Mouse (Mus musculus) lung, embryonic 14.5 days (tissue): ENCODE data around the gene 4933400A11Rik. TPM values are rescaled to one million over a fixed set of nuclear protein-coding genes. Genes with fewer than 3 reads are reported as not detected.
A peak's percentile ranks its signal among the peaks of the same experiment; 100 is the strongest.

Source experiments
- ATAC-seq: fragments of 200-750 bp; cut with Nextera tagmentation; 2 replicates; pipeline ENCODE4 v1.8.0; 2017; ENCODE audit warnings: mild to moderate bottlenecking, moderate TSS enrichment, moderate library complexity; ENCODE audit not compliant: insufficient read depth
- DNase-seq: peaks from one replicate; pipeline ENCODE4 v3.0.0-alpha.2; 2015
- H3K27ac ChIP-seq: fragments of 300-500 bp; sonication (generic); 2 replicates; pipeline ENCODE4 v1.5.1; 2014; ENCODE audit warnings: low read depth, mild to moderate bottlenecking, moderate library complexity
- H3K27me3 ChIP-seq: fragments of 300-500 bp; sonication (generic); 2 replicates; pipeline ENCODE4 v1.6.1; 2014; ENCODE audit warnings: low read length, control low read depth; ENCODE audit not compliant: insufficient read depth
- H3K36me3 ChIP-seq: fragments of 300-500 bp; sonication (generic); 2 replicates; pipeline ENCODE4 v1.6.1; 2014; ENCODE audit warnings: control low read depth; ENCODE audit not compliant: insufficient read depth
- H3K4me1 ChIP-seq: fragments of 300-500 bp; sonication (generic); 2 replicates; pipeline ENCODE4 v1.6.1; 2014; ENCODE audit warnings: antibody characterized with exemption, control low read depth; ENCODE audit not compliant: insufficient read depth
- H3K4me2 ChIP-seq: fragments of 300-500 bp; sonication (generic); 2 replicates; pipeline ENCODE4 v1.6.1; 2014; ENCODE audit warnings: mild to moderate bottlenecking
- H3K4me3 ChIP-seq: fragments of 300-500 bp; sonication (generic); 2 replicates; pipeline ENCODE4 v1.5.1; 2014; ENCODE audit warnings: low read depth, low read length
- H3K9ac ChIP-seq: fragments of 300-500 bp; sonication (generic); 2 replicates; pipeline ENCODE4 v1.6.1; 2014
- H3K9me3 ChIP-seq: fragments of 300-500 bp; sonication (generic); 2 replicates; pipeline ENCODE4 v1.6.1; 2016; ENCODE audit warnings: low read depth, low read length, control low read depth
- CTCF ChIP-seq: IDR thresholded peaks from 2 replicates; pipeline ENCODE4 v1.5.1; 2016; ENCODE audit warnings: antibody characterized with exemption, low read depth
- whole genome bisulfite sequencing: fragments of 180-500 bp; shearing (Covaris S2); extraction: QIAGEN DNeasy Blood & Tissue Kit; methylation state at CpG from one replicate; pipeline ENCODE4 v1.1.7; 2014; 5-methylcytosine and 5-hydroxymethylcytosine counted together
- polyA plus RNA-seq: library from polyadenylated mRNA; unstranded; fragments of >200 nt; fragmentation: Nextera tagmentation; extraction: Ambion mirVana; gene quantifications from 2 replicates; pipeline ENCODE4 v1.2.1, GENCODE M21; 2014

The 4933400A11Rik gene
- polyA plus RNA-seq, 1 experiment from 2014 or later, result 0.17 TPM

GRCm38 (mm10) chrX:169805791-169806190 is 26.4 kb upstream of the 4933400A11Rik start:
- H3K36me3 ChIP-seq, result no peaks in the 10 kb centered on the region
- ATAC-seq (no peak), DNase-seq (no peak)
- H3K27me3 ChIP-seq, result no peaks in the 10 kb centered on the region
- H3K9me3 ChIP-seq, result no peaks in the 10 kb centered on the region
- no peak overlapping the region for H3K27ac ChIP-seq
- no peak overlapping the region for H3K9ac ChIP-seq
- no peak overlapping the region for H3K4me3 ChIP-seq
- 58% methylated on average over 5 of the region's 5 CpGs for WGBS
- no peaks in the 10 kb centered on the region for H3K4me1 ChIP-seq
- TF ChIP-seq CTCF, result no peak
- H3K4me2 ChIP-seq, result no peak overlapping the region

- H3K4me3 ChIP-seq, result no peak overlapping the region
- ATAC-seq (no peak), DNase-seq (no peak)
- no peaks in the 10 kb centered on the region for H3K36me3 ChIP-seq
- no peaks in the 10 kb centered on the region for H3K9me3 ChIP-seq
- H3K9ac ChIP-seq, result no peak overlapping the region
- TF ChIP-seq CTCF, result no peak
- H3K27me3 ChIP-seq, result no peaks in the 10 kb centered on the region
- H3K4me2 ChIP-seq, result no peak overlapping the region
- H3K27ac ChIP-seq, result no peak overlapping the region
- WGBS, result 45% methylated on average over 4 of the region's 4 CpGs
- H3K4me1 ChIP-seq, result no peaks in the 10 kb centered on the region
Observed at GRCm38 (mm10) chrX:169800238-169800637, 20.8 kb upstream of the 4933400A11Rik start.

- H3K4me2 ChIP-seq, result peak overlapping the region; percentile 37; the same call in 1 of the 2 replicates
- H3K4me3 ChIP-seq, result peak overlapping the region; percentile 23
- H3K27me3 ChIP-seq, result no peaks in the 10 kb centered on the region
- ATAC-seq (no peak), DNase-seq (peak; percentile 78)
- no peaks in the 10 kb centered on the region for H3K9me3 ChIP-seq
- peak; percentile 40; the same call in 1 of the 2 replicates for TF ChIP-seq CTCF
- no peak overlapping the region for H3K27ac ChIP-seq
- no peaks in the 10 kb centered on the region for H3K36me3 ChIP-seq
- no peaks in the 10 kb centered on the region for H3K4me1 ChIP-seq
- H3K9ac ChIP-seq, result no peak overlapping the region
- WGBS, result 5% methylated on average over 11 of the region's 11 CpGs
Observed at GRCm38 (mm10) chrX:169798987-169799680, 19.7 kb upstream of the 4933400A11Rik start.

- no peaks in the 10 kb centered on the region for H3K9me3 ChIP-seq
- no peak overlapping the region for H3K9ac ChIP-seq
- H3K4me1 ChIP-seq, result no peaks in the 10 kb centered on the region
- no peak overlapping the region for H3K4me3 ChIP-seq
- H3K27ac ChIP-seq, result no peak overlapping the region
- 0 out of 2 replicates have a peak, but pooled peaks cover 4% of the 10 kb centered on the region for H3K27me3 ChIP-seq
- TF ChIP-seq CTCF, result no peak
- DNase-seq, result peak; percentile 46
- H3K36me3 ChIP-seq, result no peaks in the 10 kb centered on the region
- no peak overlapping the region for H3K4me2 ChIP-seq
- no peak for ATAC-seq
- 34% methylated on average over 3 of the region's 3 CpGs for WGBS
Observed at GRCm38 (mm10) chrX:169797148-169797547, 17.7 kb upstream of the 4933400A11Rik start.

GRCm38 (mm10) chrX:169794831-169795311 is 15.4 kb upstream of the 4933400A11Rik start:
- Histone ChIP-seq H3K4me3 (no peak overlapping the region), H3K27ac (no peak overlapping the region), H3K9me3 (no peaks in the 10 kb centered on the region), H3K9ac (no peak overlapping the region), H3K27me3 (0 out of 2 replicates have a peak, but pooled peaks cover 4% of the 10 kb centered on the region), H3K4me2 (no peak overlapping the region), H3K36me3 (no peaks in the 10 kb centered on the region), H3K4me1 (no peaks in the 10 kb centered on the region)
- no peak for TF ChIP-seq CTCF
- peak; percentile 11 for DNase-seq
- no peak for ATAC-seq
- WGBS, result 39% methylated on average over 7 of the region's 7 CpGs

GRCm38 (mm10) chrX:169794421-169794820 is 15.0 kb upstream of the 4933400A11Rik start:
- Histone ChIP-seq H3K9ac (no peak overlapping the region), H3K9me3 (no peaks in the 10 kb centered on the region), H3K4me3 (no peak overlapping the region), H3K4me2 (no peak overlapping the region), H3K4me1 (no peaks in the 10 kb centered on the region), H3K27ac (no peak overlapping the region), H3K36me3 (no peaks in the 10 kb centered on the region), H3K27me3 (0 out of 2 replicates have a peak, but pooled peaks cover 4% of the 10 kb centered on the region)
- no peak for TF ChIP-seq CTCF
- no peak for ATAC-seq
- 57% methylated on average over 4 of the region's 4 CpGs for WGBS
- no peak for DNase-seq

GRCm38 (mm10) chrX:169792879-169793278 is 13.4 kb upstream of the 4933400A11Rik start:
- Histone ChIP-seq H3K9me3 (no peaks in the 10 kb centered on the region), H3K4me3 (no peak overlapping the region), H3K27ac (no peak overlapping the region), H3K4me1 (no peaks in the 10 kb centered on the region), H3K9ac (no peak overlapping the region), H3K36me3 (no peaks in the 10 kb centered on the region), H3K27me3 (0 out of 2 replicates have a peak, but pooled peaks cover 4% of the 10 kb centered on the region), H3K4me2 (no peak overlapping the region)
- DNase-seq (no peak), ATAC-seq (no peak)
- 41% methylated on average over 1 of the region's 1 CpGs for WGBS
- TF ChIP-seq CTCF, result no peak
